Mouse (Mus musculus): ENCODE data around the gene Nfib. TPM values are rescaled to one million over a fixed set of nuclear protein-coding genes. Genes with fewer than 3 reads are reported as not detected.

The Nfib gene
- polyA plus RNA-seq, 1 experiment from 2014 or later: 41.4 TPM

DNA sequence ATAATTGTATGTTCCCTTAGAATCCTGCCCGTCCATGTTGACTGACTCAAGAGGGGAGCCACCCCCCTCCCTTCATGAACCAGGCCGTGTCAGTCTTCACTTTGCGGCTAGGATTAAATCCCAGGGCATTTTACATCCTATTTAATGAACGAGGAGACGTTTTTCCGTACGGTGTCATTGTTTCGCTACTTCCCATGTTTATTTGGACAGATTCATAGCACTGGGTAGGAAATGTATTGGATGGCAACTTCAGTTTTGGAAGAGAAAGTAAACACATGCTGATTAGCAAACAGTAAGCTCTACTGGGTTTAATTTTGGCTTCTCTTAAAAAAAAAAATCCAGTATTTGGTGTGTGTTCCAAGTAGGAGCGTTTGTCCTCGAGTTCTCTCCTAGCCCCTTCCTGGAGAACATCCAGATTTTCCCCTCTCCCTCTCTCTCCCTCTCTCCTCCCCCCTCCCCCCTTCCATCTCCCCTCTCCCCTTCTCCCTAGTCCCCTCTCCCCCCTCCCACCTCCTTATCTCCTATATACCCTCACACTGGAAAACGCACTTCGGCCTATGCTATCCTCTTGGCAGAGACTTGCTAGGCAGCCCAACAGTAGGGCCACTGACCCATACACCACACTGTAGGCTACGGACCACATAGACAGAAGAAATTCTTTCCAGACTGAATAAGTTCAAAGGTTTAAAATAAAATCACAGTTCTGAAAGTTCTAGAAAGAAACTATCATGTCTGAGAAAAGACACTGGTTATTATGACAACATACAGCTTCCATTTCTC is 271.4 kb downstream of the Nfib start:
- 60% methylated on average over 13 of the region's 13 CpGs for WGBS
- Histone ChIP-seq H3K27me3 (replicated peaks) (no peaks in the 10 kb centered on the region), H3K4me2 (replicated peaks) (no peak overlapping the region), H3K4me3 (replicated peaks) (no peak overlapping the region), H3K9ac (no peak overlapping the region), H3K27ac (no peak overlapping the region), H3K9me3 (no peaks in the 10 kb centered on the region), H3K4me1 (replicated peaks) (peaks cover 11% of the 10 kb centered on the region), H3K36me3 (no peaks in the 10 kb centered on the region)
- ATAC-seq: no peak

DNA sequence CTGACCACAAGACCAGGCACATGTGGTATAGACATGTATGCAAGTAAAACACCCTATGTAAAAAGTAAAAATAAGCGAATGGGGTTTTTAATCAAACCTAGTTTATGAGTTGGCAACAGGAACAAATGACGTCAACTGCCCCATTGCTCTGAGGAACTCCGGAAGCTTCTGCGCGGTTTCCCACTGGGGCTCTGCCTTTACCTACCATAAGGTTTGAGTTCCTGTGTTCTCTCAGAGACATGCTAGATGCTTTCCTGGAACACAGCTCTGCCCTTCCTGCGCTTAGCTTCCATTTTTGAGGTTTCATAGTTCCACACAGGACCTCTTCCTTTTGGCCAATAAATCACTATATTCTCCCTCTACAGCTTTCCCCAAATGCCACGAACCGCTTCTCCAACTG is 273.7 kb downstream of the Nfib start:
- 81% methylated on average over 8 of the region's 8 CpGs for WGBS
- no peaks in the 10 kb centered on the region for H3K27me3 ChIP-seq (replicated peaks)
- peaks cover 7% of the 10 kb centered on the region for H3K4me1 ChIP-seq (replicated peaks)
- no peak for ATAC-seq
- H3K9me3 ChIP-seq: no peaks in the 10 kb centered on the region
- H3K4me2 ChIP-seq (replicated peaks): no peak overlapping the region
- no peaks in the 10 kb centered on the region for H3K36me3 ChIP-seq
- no peak overlapping the region for H3K4me3 ChIP-seq (replicated peaks)
- H3K9ac ChIP-seq: no peak overlapping the region
- H3K27ac ChIP-seq: no peak overlapping the region

DNA sequence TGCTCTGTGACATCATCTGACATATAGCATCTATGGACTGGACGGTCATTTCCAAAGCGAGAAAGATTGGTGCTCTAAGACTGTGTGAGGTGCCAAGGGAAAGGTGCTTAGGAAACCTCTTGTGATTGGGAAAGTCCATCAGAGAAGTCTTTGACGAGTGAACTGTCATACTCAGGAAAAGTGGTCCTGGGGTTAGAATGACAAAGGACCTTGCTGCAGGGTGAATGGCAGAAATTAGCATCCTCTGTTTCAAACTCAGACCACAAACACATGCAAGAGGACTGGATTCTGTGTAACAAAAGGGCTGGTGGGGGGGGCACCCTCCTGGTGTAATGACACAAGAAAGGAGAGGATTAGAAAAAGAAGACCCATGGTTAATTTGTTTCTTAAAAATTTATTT is 274.7 kb downstream of the Nfib start:
- no peak overlapping the region for H3K4me2 ChIP-seq (replicated peaks)
- H3K4me1 ChIP-seq (replicated peaks): peaks cover 2% of the 10 kb centered on the region
- H3K4me3 ChIP-seq (replicated peaks): no peak overlapping the region
- H3K27me3 ChIP-seq (replicated peaks): no peaks in the 10 kb centered on the region
- H3K27ac ChIP-seq: no peak overlapping the region
- no peaks in the 10 kb centered on the region for H3K9me3 ChIP-seq
- no peaks in the 10 kb centered on the region for H3K36me3 ChIP-seq
- no peak overlapping the region for H3K9ac ChIP-seq
- no peak for ATAC-seq
- 82% methylated on average over 3 of the region's 3 CpGs for WGBS

DNA sequence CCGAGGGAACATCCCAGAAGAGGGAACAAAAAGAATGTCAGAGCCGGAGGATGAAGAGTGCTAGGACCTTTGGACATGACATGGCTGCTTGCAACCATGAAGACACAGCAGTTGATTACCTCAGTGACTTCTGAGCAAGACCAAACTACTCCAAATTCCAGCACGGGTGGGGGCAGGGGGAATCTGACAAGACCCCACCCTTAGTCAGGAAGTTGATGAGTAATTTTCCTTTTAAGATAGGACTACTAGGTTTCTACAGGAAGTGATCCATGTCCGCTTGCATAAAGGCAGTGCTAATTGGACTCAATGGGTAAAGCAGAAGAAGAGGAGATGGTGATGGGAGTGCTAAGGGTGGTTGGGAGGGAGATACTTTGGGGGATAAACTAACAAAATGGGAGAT is 279.3 kb downstream of the Nfib start:
- H3K27ac ChIP-seq: no peak overlapping the region
- 83% methylated on average over 4 of the region's 4 CpGs for WGBS
- H3K4me3 ChIP-seq (replicated peaks): no peak overlapping the region
- ATAC-seq: no peak
- no peak overlapping the region for H3K4me2 ChIP-seq (replicated peaks)
- H3K9me3 ChIP-seq: no peaks in the 10 kb centered on the region
- no peaks in the 10 kb centered on the region; the same call in 1 of the 2 replicates for H3K4me1 ChIP-seq (replicated peaks)
- no peaks in the 10 kb centered on the region for H3K36me3 ChIP-seq
- H3K27me3 ChIP-seq (replicated peaks): no peaks in the 10 kb centered on the region
- H3K9ac ChIP-seq: no peak overlapping the region

DNA sequence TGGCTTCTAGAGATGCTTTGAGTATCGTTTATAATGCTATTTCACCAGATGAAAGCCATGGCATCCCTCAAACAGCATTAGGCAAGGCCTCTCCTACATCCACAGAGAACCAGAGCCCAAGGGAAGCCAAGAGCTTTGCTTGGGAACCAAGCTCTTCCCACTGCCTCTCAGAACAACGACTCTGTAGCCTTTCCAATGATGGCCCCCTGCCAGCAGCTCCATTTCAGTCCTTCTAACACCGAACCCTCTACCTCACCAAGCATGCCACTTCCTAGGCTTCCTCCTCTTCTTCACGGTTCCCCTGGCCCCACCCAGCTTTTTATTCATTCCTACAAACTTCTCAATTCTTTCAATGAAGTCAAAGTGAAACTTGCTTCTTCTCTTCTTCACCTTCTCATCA is 287.3 kb downstream of the Nfib start:
- 72% methylated on average over 4 of the region's 4 CpGs for WGBS
- Histone ChIP-seq H3K4me1 (replicated peaks) (0 out of 2 replicates have a peak, but pooled peaks cover 5% of the 10 kb centered on the region), H3K4me2 (replicated peaks) (no peak overlapping the region), H3K36me3 (no peaks in the 10 kb centered on the region), H3K27me3 (replicated peaks) (no peaks in the 10 kb centered on the region), H3K9me3 (no peaks in the 10 kb centered on the region), H3K9ac (no peak overlapping the region), H3K4me3 (replicated peaks) (no peak overlapping the region), H3K27ac (no peak overlapping the region)
- no peak for ATAC-seq

DNA sequence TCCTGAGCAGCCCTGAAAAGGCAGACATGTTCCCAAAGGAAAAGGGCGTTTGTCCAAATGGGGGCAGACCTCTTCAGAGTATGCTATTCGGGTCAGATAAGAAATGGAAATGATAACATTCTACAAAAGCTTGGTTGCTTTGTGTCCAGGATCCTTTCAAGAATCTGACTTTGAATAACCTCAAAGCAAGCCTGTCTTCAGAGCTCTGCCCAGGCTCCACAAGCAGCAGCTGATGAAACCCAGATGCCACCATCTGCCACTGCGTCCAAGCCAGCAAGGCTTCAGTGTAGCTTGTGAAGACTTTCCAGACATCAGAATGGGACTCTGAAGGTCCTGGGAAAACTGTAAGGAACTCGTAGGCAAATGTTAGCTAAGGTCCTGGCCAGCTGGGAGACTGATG is 289.7 kb downstream of the Nfib start:
- ATAC-seq: no peak
- Histone ChIP-seq H3K9me3 (no peaks in the 10 kb centered on the region), H3K27me3 (replicated peaks) (no peaks in the 10 kb centered on the region), H3K36me3 (no peaks in the 10 kb centered on the region), H3K27ac (no peak overlapping the region), H3K4me2 (replicated peaks) (no peak overlapping the region), H3K9ac (no peak overlapping the region), H3K4me3 (replicated peaks) (no peak overlapping the region), H3K4me1 (replicated peaks) (peaks cover 21% of the 10 kb centered on the region; the same call in 1 of the 2 replicates)
- WGBS: 53% methylated on average over 4 of the region's 4 CpGs

DNA sequence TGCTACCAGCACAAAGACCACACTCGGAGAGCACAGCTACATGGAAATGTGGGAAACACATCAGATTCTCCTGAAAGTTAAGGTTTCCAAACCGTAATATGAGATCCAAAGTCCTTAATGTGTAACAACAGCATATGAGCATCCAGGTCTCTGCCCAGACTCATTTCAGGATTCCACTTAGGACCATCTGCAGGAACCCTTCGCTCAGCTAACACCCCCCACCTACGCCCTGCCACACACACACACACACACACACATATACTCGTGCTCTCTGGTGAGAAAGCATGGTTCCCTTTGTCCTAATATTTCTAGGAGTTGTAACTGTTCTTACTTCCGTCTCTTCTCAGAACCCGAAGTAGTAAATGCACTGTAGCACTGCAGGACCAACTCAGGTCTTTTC is 292.9 kb downstream of the Nfib start:
- ATAC-seq: peak; percentile 12; the same call in 1 of the 2 replicates
- WGBS: 71% methylated on average over 7 of the region's 7 CpGs
- no peaks in the 10 kb centered on the region for H3K9me3 ChIP-seq
- H3K4me2 ChIP-seq (replicated peaks): 0 out of 2 replicates have a peak overlapping the region, but pooled peaks have one; percentile 4
- no peak overlapping the region for H3K9ac ChIP-seq
- no peak overlapping the region for H3K4me3 ChIP-seq (replicated peaks)
- H3K4me1 ChIP-seq (replicated peaks): peaks cover 29% of the 10 kb centered on the region; the same call in 1 of the 2 replicates
- no peaks in the 10 kb centered on the region for H3K27me3 ChIP-seq (replicated peaks)
- H3K27ac ChIP-seq: 0 out of 2 replicates have a peak overlapping the region, but pooled peaks have one; percentile 51
- no peaks in the 10 kb centered on the region for H3K36me3 ChIP-seq

DNA sequence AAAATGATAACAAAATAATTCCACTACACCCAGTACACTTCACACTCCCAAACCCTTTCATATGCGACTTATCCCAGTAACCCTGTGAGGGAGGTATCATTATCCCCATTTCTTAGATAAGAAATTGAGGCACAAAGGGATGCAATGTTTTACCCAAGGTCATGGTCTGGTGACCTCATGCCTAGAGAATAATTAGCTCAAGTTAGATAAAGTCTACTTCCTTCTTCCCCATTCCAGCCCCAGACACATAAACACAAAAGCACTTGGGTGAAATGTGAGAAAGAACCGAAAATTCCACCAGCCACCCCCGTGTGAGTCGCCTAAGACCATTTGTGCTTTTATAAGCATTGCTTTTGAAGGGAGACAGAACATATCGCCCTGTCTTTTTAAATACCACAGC is 293.6 kb downstream of the Nfib start:
- Histone ChIP-seq H3K9me3 (no peaks in the 10 kb centered on the region), H3K27me3 (replicated peaks) (no peaks in the 10 kb centered on the region), H3K4me2 (replicated peaks) (0 out of 2 replicates have a peak overlapping the region, but pooled peaks have one; percentile 4), H3K27ac (0 out of 2 replicates have a peak overlapping the region, but pooled peaks have one; percentile 51), H3K9ac (no peak overlapping the region), H3K4me1 (replicated peaks) (peaks cover 33% of the 10 kb centered on the region; the same call in 1 of the 2 replicates), H3K4me3 (replicated peaks) (no peak overlapping the region), H3K36me3 (no peaks in the 10 kb centered on the region)
- WGBS: 21% methylated on average over 5 of the region's 5 CpGs
- ATAC-seq: peak; percentile 64

DNA sequence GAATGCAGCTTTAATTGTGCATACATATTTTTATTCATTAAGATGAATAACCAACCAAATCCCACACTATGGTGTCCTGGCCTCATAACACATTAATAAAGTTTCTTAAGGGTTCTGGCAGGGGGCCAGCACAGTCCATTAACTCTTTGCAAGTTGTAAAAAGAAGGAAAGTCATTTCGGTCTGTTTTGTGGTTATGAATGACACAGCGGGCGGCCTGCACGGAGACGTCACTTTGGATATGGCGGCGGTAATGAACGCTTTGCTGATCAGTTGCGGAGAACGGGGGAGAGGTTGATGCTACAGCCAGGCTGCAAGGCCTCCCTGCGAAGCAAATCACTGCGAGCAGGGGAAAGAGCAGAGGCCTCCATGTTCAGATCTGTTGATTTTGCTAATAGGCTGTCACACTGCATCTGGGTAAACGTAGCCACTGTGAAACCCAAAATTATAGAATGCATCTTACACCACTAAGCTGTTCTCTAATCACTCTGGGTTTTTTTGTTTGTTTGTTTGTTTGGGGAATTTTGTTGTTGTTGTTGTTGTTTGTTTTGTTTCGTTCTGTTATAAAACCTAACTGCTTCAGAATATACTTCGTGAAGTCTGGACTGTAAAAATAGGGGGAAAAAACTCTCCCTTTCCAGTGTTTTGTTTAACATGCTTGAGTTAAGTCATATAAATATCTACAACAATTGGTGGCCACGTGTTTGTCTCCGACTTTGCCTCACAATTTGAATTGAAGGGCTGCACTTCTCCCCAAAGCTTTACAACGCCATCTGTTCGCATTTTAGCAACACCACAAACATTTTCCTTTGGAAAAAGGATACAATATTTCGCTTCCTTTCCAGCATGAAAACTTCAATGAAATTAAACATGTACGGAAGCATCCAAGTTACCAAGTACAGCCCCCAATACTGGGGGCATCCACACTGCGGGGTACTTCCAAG is 296.8 kb downstream of the Nfib start:
- WGBS: 58% methylated on average over 22 of the region's 22 CpGs
- no peak overlapping the region for H3K4me3 ChIP-seq (replicated peaks)
- no peaks in the 10 kb centered on the region for H3K9me3 ChIP-seq
- H3K9ac ChIP-seq: no peak overlapping the region
- no peak overlapping the region for H3K27ac ChIP-seq
- no peak overlapping the region for H3K4me2 ChIP-seq (replicated peaks)
- ATAC-seq: no peak
- no peaks in the 10 kb centered on the region for H3K27me3 ChIP-seq (replicated peaks)
- H3K4me1 ChIP-seq (replicated peaks): peaks cover 43% of the 10 kb centered on the region
- no peaks in the 10 kb centered on the region for H3K36me3 ChIP-seq

DNA sequence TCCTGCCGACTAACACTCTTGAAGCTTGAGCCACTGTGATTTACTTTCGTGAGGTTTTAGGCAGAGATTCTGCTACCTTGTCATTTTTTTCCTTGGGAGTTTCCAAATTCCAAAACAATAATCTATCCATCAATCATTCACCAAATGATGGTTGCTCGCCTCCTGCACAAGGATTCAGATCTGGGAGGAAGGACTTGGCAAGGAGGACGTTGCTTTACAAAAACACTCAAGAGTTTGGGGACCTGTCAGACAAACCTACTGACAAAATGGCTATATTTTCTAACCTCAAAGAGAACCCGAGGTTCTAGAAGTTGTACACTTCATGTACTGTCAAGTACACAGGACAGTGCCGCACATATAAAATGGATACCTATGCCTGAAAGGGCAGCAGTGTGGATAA is 299.0 kb downstream of the Nfib start:
- Histone ChIP-seq H3K9ac (no peak overlapping the region), H3K27ac (no peak overlapping the region), H3K36me3 (no peaks in the 10 kb centered on the region), H3K4me3 (replicated peaks) (no peak overlapping the region), H3K9me3 (no peaks in the 10 kb centered on the region), H3K27me3 (replicated peaks) (no peaks in the 10 kb centered on the region), H3K4me1 (replicated peaks) (peaks cover 34% of the 10 kb centered on the region), H3K4me2 (replicated peaks) (no peak overlapping the region)
- 69% methylated on average over 6 of the region's 6 CpGs for WGBS
- no peak for ATAC-seq

DNA sequence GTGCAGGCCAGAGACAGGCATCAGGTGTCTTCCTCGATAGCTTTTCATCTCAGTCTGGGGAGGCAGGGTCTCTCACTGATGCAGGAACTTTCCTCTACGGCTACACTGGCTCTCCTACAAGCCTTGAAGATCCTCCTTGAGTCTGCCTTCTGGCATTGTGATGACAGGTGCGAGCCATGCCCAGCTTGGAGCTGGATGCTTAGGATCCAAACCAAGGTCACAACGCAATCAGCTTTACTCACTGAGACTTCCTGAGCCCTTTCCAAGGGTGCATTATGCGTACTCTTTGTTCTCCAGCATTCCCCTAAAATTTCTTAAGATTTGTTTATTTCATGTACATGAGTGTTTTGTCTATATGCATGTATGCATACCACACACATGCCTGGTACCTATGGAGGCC is 299.8 kb downstream of the Nfib start:
- Histone ChIP-seq H3K4me2 (replicated peaks) (no peak overlapping the region), H3K9ac (no peak overlapping the region), H3K36me3 (no peaks in the 10 kb centered on the region), H3K4me3 (replicated peaks) (no peak overlapping the region), H3K27me3 (replicated peaks) (no peaks in the 10 kb centered on the region), H3K9me3 (no peaks in the 10 kb centered on the region), H3K27ac (no peak overlapping the region), H3K4me1 (replicated peaks) (peaks cover 34% of the 10 kb centered on the region)
- WGBS: 86% methylated on average over 5 of the region's 5 CpGs
- no peak for ATAC-seq

DNA sequence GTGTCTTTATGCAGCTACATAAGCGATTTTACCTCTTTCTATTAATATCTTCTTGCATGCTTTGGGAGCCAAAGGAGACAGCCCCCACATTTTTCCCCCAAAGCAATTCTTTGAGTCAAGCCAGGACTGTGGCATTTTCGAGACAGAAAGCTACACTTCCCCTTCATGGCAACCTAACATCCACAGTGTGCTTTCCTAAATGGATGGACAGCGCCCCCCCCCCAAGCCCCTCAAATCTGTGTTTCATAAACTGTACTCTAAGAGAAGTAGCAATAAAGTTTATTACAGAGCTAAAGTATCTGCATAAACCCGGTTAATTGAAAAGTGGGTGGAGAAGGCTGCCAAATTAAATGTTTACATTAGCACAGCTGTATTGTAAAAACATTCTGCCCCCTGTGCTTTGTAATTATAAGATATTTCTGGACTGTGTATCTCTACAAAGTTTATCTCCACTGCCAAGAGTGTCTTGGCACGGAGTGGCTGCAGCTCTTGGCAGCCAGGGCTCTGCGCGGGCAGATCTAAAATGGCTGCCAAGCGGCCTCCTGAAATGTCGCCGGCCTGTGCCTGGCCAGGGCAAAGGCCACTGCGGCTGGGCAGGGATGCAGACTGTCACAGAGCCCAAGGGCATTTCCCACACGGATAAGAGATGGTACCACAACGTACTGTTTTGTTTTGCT is 301.4 kb downstream of the Nfib start:
- no peaks in the 10 kb centered on the region for H3K9me3 ChIP-seq
- H3K9ac ChIP-seq: no peak overlapping the region
- H3K27me3 ChIP-seq (replicated peaks): no peaks in the 10 kb centered on the region
- no peak overlapping the region for H3K4me2 ChIP-seq (replicated peaks)
- H3K4me3 ChIP-seq (replicated peaks): no peak overlapping the region
- 47% methylated on average over 13 of the region's 13 CpGs for WGBS
- H3K4me1 ChIP-seq (replicated peaks): peaks cover 41% of the 10 kb centered on the region
- peak overlapping the region; percentile 28 for H3K27ac ChIP-seq
- no peaks in the 10 kb centered on the region for H3K36me3 ChIP-seq
- peak; percentile 44; the same call in 1 of the 2 replicates for ATAC-seq

All from intestine, embryonic 15.5 days (tissue).